Mouse (Mus musculus) erythroblast, embryonic 14.5 days (primary cell): ENCODE results near the gene Traf2.

Experiments
- GATA1 ChIP-seq: IDR thresholded peaks from 2 replicates; pipeline ENCODE4 v1.6.1; 2012; ENCODE audit warnings: low read length, inconsistent platforms, mixed read lengths
- TAL1 ChIP-seq: IDR thresholded peaks from 3 replicates; pipeline ENCODE4 v1.6.1; 2012; ENCODE audit warnings: low read length, inconsistent platforms, mixed read lengths

GRCm38 (mm10) chr2:25556296-25556695 lies 9.6 kb upstream of the Traf2 start:
- TF ChIP-seq GATA1 (no peak), TAL1 (no peak)
